Mouse (Mus musculus) small intestine, adult 2 months (tissue): ENCODE measurements around the gene Stk11ip. TPM values are rescaled to one million over a fixed set of nuclear protein-coding genes. Genes with fewer than 3 reads are reported as not detected.

ENCODE experiments used
- H3K27ac ChIP-seq: fragments of 200-500 bp; 2 replicates; pipeline ENCODE4 v1.5.1; 2012; ENCODE audit warnings: low read depth, low read length, control low read depth, inconsistent platforms; ENCODE audit not compliant: insufficient read depth
- H3K27me3 ChIP-seq: fragments of 200-500 bp; 2 replicates; pipeline ENCODE4 v1.6.1; 2012; ENCODE audit warnings: mild to moderate bottlenecking, moderate library complexity, low read length, inconsistent platforms; ENCODE audit not compliant: control insufficient read depth, insufficient read depth
- H3K36me3 ChIP-seq: fragments of 200-500 bp; 2 replicates; pipeline ENCODE4 v1.6.1; 2012; ENCODE audit warnings: mild to moderate bottlenecking, low read length, control low read depth, inconsistent platforms; ENCODE audit not compliant: control insufficient read depth, insufficient read depth
- H3K4me1 ChIP-seq: fragments of 200-500 bp; 2 replicates; pipeline ENCODE4 v1.6.1; 2012; ENCODE audit warnings: low read length, inconsistent platforms, mixed read lengths; ENCODE audit not compliant: control insufficient read depth, insufficient read depth, insufficient read length
- H3K4me3 ChIP-seq: fragments of 200-500 bp; 2 replicates; pipeline ENCODE4 v1.5.1; 2012; ENCODE audit warnings: low read depth, mild to moderate bottlenecking, control low read depth, inconsistent platforms, low read length, moderate library complexity
- CTCF ChIP-seq: fragments of 200-500 bp; IDR thresholded peaks from 2 replicates; pipeline ENCODE4 v1.5.1; 2012; ENCODE audit warnings: low read depth, mild to moderate bottlenecking, control low read depth, inconsistent platforms, low read length, moderate library complexity, mixed read lengths; ENCODE audit not compliant: insufficient replicate concordance, insufficient read length; ENCODE audit errors: extremely low read depth
- POLR2A ChIP-seq: fragments of 200-500 bp; IDR thresholded peaks from 2 replicates; pipeline ENCODE4 v1.6.1; 2012; ENCODE audit warnings: low read depth, mild to moderate bottlenecking, control low read depth, inconsistent platforms, low read length, moderate library complexity
- WGBS: fragments of 180-500 bp; shearing (Covaris S2); methylation state at CpG from one replicate; pipeline ENCODE4 v1.1.7; 2018; 5-methylcytosine and 5-hydroxymethylcytosine counted together
- polyA plus RNA-seq: library from polyadenylated mRNA; depleted of rRNA; stranded (reverse); fragments of >200 nt; gene quantifications from 2 replicates; pipeline ENCODE4 v1.2.3, GENCODE M21; 2012

Gene Stk11ip
- polyA plus RNA-seq, 1 experiment, result 20.5 TPM

GRCm38 (mm10) chr1:75561221-75561897 lies 40.0 kb downstream of the Stk11ip start:
- 37% methylated on average over 4 of the region's 4 CpGs for WGBS
- TF ChIP-seq POLR2A (no peak), CTCF (no peak)

GRCm38 (mm10) chr1:75561898-75562238 lies 40.5 kb downstream of the Stk11ip start:
- Histone ChIP-seq H3K27ac (no peak overlapping the region), H3K4me3 (no peak overlapping the region), H3K36me3 (no peaks in the 10 kb centered on the region), H3K27me3 (no peaks in the 10 kb centered on the region), H3K4me1 (no peaks in the 10 kb centered on the region)
- TF ChIP-seq POLR2A (no peak), CTCF (no peak)
- WGBS, result 49% methylated on average over 1 of the region's 1 CpGs

More at GRCm38 (mm10) chr1:75561221-75561897, 40.0 kb downstream of the Stk11ip start:
- Histone ChIP-seq H3K36me3 (no peaks in the 10 kb centered on the region), H3K4me3 (no peak overlapping the region), H3K27me3 (no peaks in the 10 kb centered on the region), H3K27ac (no peak overlapping the region), H3K4me1 (no peaks in the 10 kb centered on the region)

DNA sequence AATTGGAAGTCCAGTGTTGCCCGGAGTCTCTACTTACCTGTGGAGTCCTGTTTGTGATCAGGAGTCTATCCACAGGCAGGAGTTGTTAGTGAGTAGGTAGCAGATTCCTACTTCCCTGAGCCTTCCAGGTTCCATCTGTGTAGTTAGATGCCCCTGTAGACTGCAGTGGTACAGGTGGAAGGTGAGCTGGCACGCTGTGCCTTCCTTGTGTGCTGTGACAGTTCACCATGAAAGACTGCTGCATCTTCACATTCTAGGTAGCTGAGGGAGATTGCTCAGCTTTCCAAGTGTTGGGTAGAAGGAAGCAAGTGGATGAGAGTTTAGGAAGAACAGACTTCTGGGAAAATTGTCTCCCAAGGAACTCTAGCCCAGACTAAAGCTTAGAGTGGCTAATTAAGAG lies 42.8 kb downstream of the Stk11ip start:
- H3K36me3 ChIP-seq, result no peaks in the 10 kb centered on the region

GRCm38 (mm10) chr1:75564916-75565315 lies 43.6 kb downstream of the Stk11ip start:
- H3K4me3 ChIP-seq, result no peak overlapping the region
- H3K36me3 ChIP-seq, result no peaks in the 10 kb centered on the region
- no peaks in the 10 kb centered on the region for H3K4me1 ChIP-seq
- no peaks in the 10 kb centered on the region for H3K27me3 ChIP-seq
- WGBS, result 31% methylated on average over 5 of the region's 5 CpGs
- TF ChIP-seq POLR2A, result no peak
- no peak for TF ChIP-seq CTCF
- H3K27ac ChIP-seq, result no peak overlapping the region

More for the DNA sequence above, 42.8 kb downstream of the Stk11ip start:
- Histone ChIP-seq H3K4me1 (no peaks in the 10 kb centered on the region), H3K27me3 (no peaks in the 10 kb centered on the region), H3K27ac (no peak overlapping the region), H3K4me3 (no peak overlapping the region)
- WGBS, result 87% methylated on average over 2 of the region's 2 CpGs
- TF ChIP-seq CTCF, result no peak
- TF ChIP-seq POLR2A, result no peak

DNA sequence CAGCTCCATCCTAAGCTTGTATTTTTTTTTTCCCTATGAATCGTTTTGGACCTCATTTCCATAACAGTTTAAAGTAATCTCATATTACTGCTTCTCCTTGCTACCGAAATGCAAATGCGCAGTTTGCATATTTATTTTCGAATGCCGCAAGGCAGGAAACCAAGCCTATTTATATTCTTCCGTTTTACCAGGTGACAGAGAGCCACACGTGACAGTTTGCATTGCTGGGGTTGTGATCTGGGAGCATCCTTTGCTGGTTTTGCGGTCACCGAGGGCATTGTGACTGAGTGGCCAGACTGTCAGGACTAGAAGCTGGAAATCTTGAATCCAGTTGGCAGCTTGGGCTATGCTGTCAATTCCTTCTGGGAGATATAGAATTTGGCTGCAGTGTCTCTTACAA lies 44.3 kb downstream of the Stk11ip start:
- WGBS, result 63% methylated on average over 9 of the region's 9 CpGs
- Histone ChIP-seq H3K36me3 (no peaks in the 10 kb centered on the region), H3K27me3 (no peaks in the 10 kb centered on the region), H3K4me3 (no peak overlapping the region), H3K27ac (no peak overlapping the region), H3K4me1 (no peaks in the 10 kb centered on the region)
- TF ChIP-seq POLR2A (no peak), CTCF (no peak)

DNA sequence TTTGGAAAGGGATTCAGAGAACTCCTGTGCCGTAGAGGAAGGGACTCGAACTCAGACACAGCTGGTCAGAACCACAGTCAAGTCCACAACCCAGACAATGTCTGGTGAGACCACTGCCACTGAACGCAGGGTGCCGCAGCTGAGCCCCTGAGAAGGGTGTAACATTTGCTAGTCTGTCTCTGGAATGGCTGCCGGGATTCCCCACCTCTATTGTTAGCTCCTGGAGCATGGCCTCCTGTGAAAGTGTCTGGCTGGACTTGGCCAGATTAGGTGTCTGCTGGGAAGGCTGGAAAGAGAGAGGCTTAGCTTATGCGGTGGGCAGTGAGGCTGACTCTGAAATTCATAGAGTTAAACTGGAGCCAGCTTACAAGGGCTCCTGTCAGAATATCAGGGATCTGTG lies 49.1 kb downstream of the Stk11ip start:
- Histone ChIP-seq H3K4me1 (no peaks in the 10 kb centered on the region), H3K36me3 (no peaks in the 10 kb centered on the region), H3K27me3 (no peaks in the 10 kb centered on the region), H3K27ac (no peak overlapping the region), H3K4me3 (no peak overlapping the region)
- 60% methylated on average over 6 of the region's 6 CpGs for WGBS
- TF ChIP-seq CTCF (no peak), POLR2A (no peak)

- Histone ChIP-seq H3K4me3 (no peak overlapping the region), H3K36me3 (no peaks in the 10 kb centered on the region), H3K27ac (no peak overlapping the region), H3K4me1 (no peaks in the 10 kb centered on the region), H3K27me3 (no peaks in the 10 kb centered on the region)
- 75% methylated on average over 6 of the region's 6 CpGs for whole genome bisulfite sequencing
- no peak for TF ChIP-seq CTCF
- TF ChIP-seq POLR2A, result no peak
Measured at GRCm38 (mm10) chr1:75572776-75573175, 51.4 kb downstream of the Stk11ip start.
